Mouse (Mus musculus) heart, embryonic 13.5 days (tissue): ENCODE measurements around the gene Gm10188. TPM values are rescaled to one million over a fixed set of nuclear protein-coding genes. Genes with fewer than 3 reads are reported as not detected.

ENCODE experiments used
- ATAC-seq: fragments of 200-750 bp; cut with Nextera tagmentation; 2 replicates; pipeline ENCODE4 v1.8.0; 2017; ENCODE audit warnings: moderate TSS enrichment; ENCODE audit not compliant: insufficient number of reproducible peaks, low FRiP score, low TSS enrichment; ENCODE audit errors: extremely low read depth
- H3K27ac ChIP-seq: fragments of 300-500 bp; sonication (generic); replicated peaks from 2 replicates; pipeline ENCODE4 v1.5.1; 2015; ENCODE audit warnings: moderate library complexity, mild to moderate bottlenecking, inconsistent platforms
- H3K27me3 ChIP-seq: fragments of 300-500 bp; sonication (generic); replicated peaks from 2 replicates; pipeline ENCODE4 v1.6.1; 2015; ENCODE audit warnings: mild to moderate bottlenecking, inconsistent platforms
- H3K36me3 ChIP-seq: fragments of 300-500 bp; sonication (generic); 2 replicates; pipeline ENCODE4 v1.6.1; 2015; ENCODE audit warnings: mild to moderate bottlenecking, inconsistent platforms
- H3K4me1 ChIP-seq: fragments of 300-500 bp; sonication (generic); 2 replicates; pipeline ENCODE4 v1.6.1; 2015; ENCODE audit warnings: inconsistent platforms
- H3K4me2 ChIP-seq: fragments of 300-500 bp; sonication (generic); 2 replicates; pipeline ENCODE4 v1.6.1; 2015; ENCODE audit warnings: inconsistent platforms, mild to moderate bottlenecking, moderate library complexity
- H3K4me3 ChIP-seq: fragments of 300-500 bp; sonication (generic); 2 replicates; pipeline ENCODE4 v1.5.1; 2015; ENCODE audit warnings: moderate library complexity, mild to moderate bottlenecking, inconsistent platforms
- H3K9ac ChIP-seq: fragments of 300-500 bp; sonication (generic); 2 replicates; pipeline ENCODE4 v1.6.1; 2015; ENCODE audit warnings: inconsistent platforms, mild to moderate bottlenecking, moderate library complexity
- H3K9me3 ChIP-seq: fragments of 300-500 bp; sonication (generic); 2 replicates; pipeline ENCODE4 v1.6.1; 2016; ENCODE audit warnings: inconsistent platforms
- WGBS: fragments of 180-500 bp; shearing (Covaris S2); methylation state at CpG from one replicate; pipeline ENCODE4 v1.1.7; 2015; ENCODE audit warnings: mixed read lengths; 5-methylcytosine and 5-hydroxymethylcytosine counted together
- polyA plus RNA-seq: library from polyadenylated mRNA; unstranded; fragments of >200 nt; fragmentation: Nextera tagmentation; extraction: Ambion mirVana; gene quantifications from 2 replicates; pipeline ENCODE4 v1.2.1, GENCODE M21; 2015

Gene Gm10188
- polyA plus RNA-seq, result not detected in 2 replicates

- peaks cover 36% of the 10 kb centered on the region for H3K27me3 ChIP-seq
- WGBS, result 76% methylated on average over 3 of the region's 3 CpGs
- H3K27ac ChIP-seq, result no peak within 1 kb of the TSS
- no peak within 1 kb of the TSS for H3K4me2 ChIP-seq
- no peak within 1 kb of the TSS for H3K4me3 ChIP-seq
- H3K36me3 ChIP-seq, result no peaks in the 10 kb centered on the region
- H3K9ac ChIP-seq, result no peak within 1 kb of the TSS
- no peaks in the 10 kb centered on the region for H3K4me1 ChIP-seq
- ATAC-seq, result no peak
- no peaks in the 10 kb centered on the region for H3K9me3 ChIP-seq
Measured at GRCm38 (mm10) chr1:132229667-132230066, at the start of gene Gm10188. Gm10188 (minus strand) TSS chr1:132229767.

- H3K4me2 ChIP-seq, result no peak overlapping the region
- 43% methylated on average over 6 of the region's 6 CpGs for WGBS
- H3K9me3 ChIP-seq, result no peaks in the 10 kb centered on the region
- H3K4me3 ChIP-seq, result no peak overlapping the region
- no peak for ATAC-seq
- H3K4me1 ChIP-seq, result peaks cover 3% of the 10 kb centered on the region; the same call in 1 of the 2 replicates
- 0 out of 2 replicates have a peak, but pooled peaks cover 6% of the 10 kb centered on the region for H3K27me3 ChIP-seq
- no peak overlapping the region for H3K9ac ChIP-seq
- H3K27ac ChIP-seq, result no peak overlapping the region
- no peaks in the 10 kb centered on the region for H3K36me3 ChIP-seq
Measured at GRCm38 (mm10) chr1:132277124-132277523, 47.6 kb upstream of the Gm10188 start.

GRCm38 (mm10) chr1:132276694-132277093 is 47.1 kb upstream of the Gm10188 start:
- WGBS, result 56% methylated on average over 3 of the region's 3 CpGs
- H3K4me2 ChIP-seq, result no peak overlapping the region
- no peak overlapping the region for H3K27ac ChIP-seq
- ATAC-seq, result no peak
- peaks cover 3% of the 10 kb centered on the region; the same call in 1 of the 2 replicates for H3K4me1 ChIP-seq
- no peak overlapping the region for H3K4me3 ChIP-seq
- H3K27me3 ChIP-seq, result 0 out of 2 replicates have a peak, but pooled peaks cover 5% of the 10 kb centered on the region
- H3K36me3 ChIP-seq, result no peaks in the 10 kb centered on the region
- H3K9me3 ChIP-seq, result no peaks in the 10 kb centered on the region
- H3K9ac ChIP-seq, result no peak overlapping the region

- H3K27ac ChIP-seq, result no peak overlapping the region
- ATAC-seq, result no peak
- no peaks in the 10 kb centered on the region; the same call in 1 of the 2 replicates for H3K27me3 ChIP-seq
- WGBS, result 79% methylated on average over 3 of the region's 3 CpGs
- peaks cover 29% of the 10 kb centered on the region for H3K4me1 ChIP-seq
- no peak overlapping the region for H3K4me3 ChIP-seq
- H3K4me2 ChIP-seq, result no peak overlapping the region
- no peak overlapping the region for H3K9ac ChIP-seq
- H3K36me3 ChIP-seq, result no peaks in the 10 kb centered on the region
- H3K9me3 ChIP-seq, result no peaks in the 10 kb centered on the region
Measured at GRCm38 (mm10) chr1:132271237-132271636, 41.7 kb upstream of the Gm10188 start.

GRCm38 (mm10) chr1:132268418-132269060 is 39.0 kb upstream of the Gm10188 start:
- Histone ChIP-seq H3K9me3 (no peaks in the 10 kb centered on the region), H3K4me2 (no peak overlapping the region), H3K9ac (no peak overlapping the region), H3K36me3 (no peaks in the 10 kb centered on the region), H3K27me3 (no peaks in the 10 kb centered on the region; the same call in 1 of the 2 replicates), H3K27ac (no peak overlapping the region), H3K4me3 (no peak overlapping the region), H3K4me1 (peaks cover 33% of the 10 kb centered on the region)
- no peak for ATAC-seq
- WGBS, result 58% methylated on average over 7 of the region's 7 CpGs

- 59% methylated on average over 2 of the region's 2 CpGs for WGBS
- Histone ChIP-seq H3K36me3 (no peaks in the 10 kb centered on the region), H3K4me3 (no peak overlapping the region), H3K27ac (no peak overlapping the region), H3K4me2 (no peak overlapping the region), H3K9me3 (no peaks in the 10 kb centered on the region), H3K9ac (no peak overlapping the region), H3K27me3 (no peaks in the 10 kb centered on the region; the same call in 1 of the 2 replicates), H3K4me1 (peaks cover 33% of the 10 kb centered on the region)
- ATAC-seq, result no peak
Measured at GRCm38 (mm10) chr1:132267959-132268358, 38.4 kb upstream of the Gm10188 start.

- no peaks in the 10 kb centered on the region; the same call in 1 of the 2 replicates for H3K27me3 ChIP-seq
- no peaks in the 10 kb centered on the region for H3K9me3 ChIP-seq
- no peaks in the 10 kb centered on the region for H3K36me3 ChIP-seq
- WGBS, result 33% methylated on average over 8 of the region's 8 CpGs
- no peak overlapping the region for H3K4me3 ChIP-seq
- H3K4me2 ChIP-seq, result peak overlapping the region; percentile 28; the same call in 1 of the 2 replicates
- ATAC-seq, result no peak
- peaks cover 33% of the 10 kb centered on the region for H3K4me1 ChIP-seq
- no peak overlapping the region for H3K27ac ChIP-seq
- H3K9ac ChIP-seq, result no peak overlapping the region
Measured at GRCm38 (mm10) chr1:132266791-132267557, 37.4 kb upstream of the Gm10188 start.

- H3K27ac ChIP-seq, result no peak overlapping the region
Measured at GRCm38 (mm10) chr1:132265936-132266335, 36.4 kb upstream of the Gm10188 start.

GRCm38 (mm10) chr1:132265211-132265859 is 35.8 kb upstream of the Gm10188 start:
- Histone ChIP-seq H3K4me1 (peaks cover 33% of the 10 kb centered on the region), H3K9me3 (no peaks in the 10 kb centered on the region), H3K27ac (no peak overlapping the region), H3K4me3 (no peak overlapping the region), H3K9ac (no peak overlapping the region), H3K36me3 (no peaks in the 10 kb centered on the region), H3K4me2 (no peak overlapping the region), H3K27me3 (no peaks in the 10 kb centered on the region; the same call in 1 of the 2 replicates)
- no peak for ATAC-seq
- 64% methylated on average over 8 of the region's 8 CpGs for WGBS

More at GRCm38 (mm10) chr1:132265936-132266335, 36.4 kb upstream of the Gm10188 start:
- no peak overlapping the region for H3K4me3 ChIP-seq
- no peak overlapping the region for H3K4me2 ChIP-seq
- ATAC-seq, result no peak
- no peak overlapping the region for H3K9ac ChIP-seq
- 87% methylated on average over 10 of the region's 10 CpGs for WGBS
- no peaks in the 10 kb centered on the region for H3K9me3 ChIP-seq
- peaks cover 33% of the 10 kb centered on the region for H3K4me1 ChIP-seq
- no peaks in the 10 kb centered on the region; the same call in 1 of the 2 replicates for H3K27me3 ChIP-seq
- H3K36me3 ChIP-seq, result no peaks in the 10 kb centered on the region

GRCm38 (mm10) chr1:132264577-132264976 is 35.0 kb upstream of the Gm10188 start:
- H3K9ac ChIP-seq, result no peak overlapping the region
- 43% methylated on average over 7 of the region's 7 CpGs for WGBS
- ATAC-seq, result peak; percentile 76
- no peak overlapping the region for H3K4me3 ChIP-seq
- peaks cover 33% of the 10 kb centered on the region for H3K4me1 ChIP-seq
- no peaks in the 10 kb centered on the region; the same call in 1 of the 2 replicates for H3K27me3 ChIP-seq
- H3K36me3 ChIP-seq, result no peaks in the 10 kb centered on the region
- H3K9me3 ChIP-seq, result no peaks in the 10 kb centered on the region
- no peak overlapping the region for H3K4me2 ChIP-seq
- no peak overlapping the region for H3K27ac ChIP-seq

GRCm38 (mm10) chr1:132263618-132264017 is 34.1 kb upstream of the Gm10188 start:
- Histone ChIP-seq H3K4me2 (no peak overlapping the region), H3K4me3 (no peak overlapping the region)
- 76% methylated on average over 4 of the region's 4 CpGs for WGBS

More at GRCm38 (mm10) chr1:132263618-132264017, 34.1 kb upstream of the Gm10188 start:
- no peak overlapping the region for H3K27ac ChIP-seq
- no peaks in the 10 kb centered on the region for H3K27me3 ChIP-seq
- no peaks in the 10 kb centered on the region for H3K9me3 ChIP-seq
- no peaks in the 10 kb centered on the region for H3K36me3 ChIP-seq
- no peak for ATAC-seq
- no peak overlapping the region for H3K9ac ChIP-seq
- peaks cover 25% of the 10 kb centered on the region for H3K4me1 ChIP-seq
